Mouse (Mus musculus): Measurements from ENCODE around the gene Pikfyve. TPM values are rescaled to one million over a fixed set of nuclear protein-coding genes. Genes with fewer than 3 reads are reported as not detected.

Pikfyve gene
- total RNA-seq, 1 experiment = 30.4 TPM

GRCm38 (mm10) chr1:65312896-65313295 lies 126.4 kb downstream of the Pikfyve start:
- Histone ChIP-seq H3K27ac (ENCODE audit: insufficient read depth, low read depth, low read length, poor library complexity, severe bottlenecking) (no peak overlapping the region), H3K9me3 (ENCODE audit: control insufficient read depth, insufficient read depth, low read depth, low read length) (no peaks in the 10 kb centered on the region), H3K9ac (ENCODE audit: insufficient read depth, low read depth, low read length, poor library complexity, severe bottlenecking) (no peak overlapping the region), H3K4me3 (ENCODE audit: insufficient read depth in 1 of 2, low read depth in 1 of 2, low read length in 2 of 2, poor library complexity in 1 of 2, severe bottlenecking in 1 of 2) (no peak overlapping the region), H3K36me3 (ENCODE audit: control insufficient read depth, insufficient read depth, low read length, poor library complexity, severe bottlenecking) (no peaks in the 10 kb centered on the region), H3K4me1 (ENCODE audit: control insufficient read depth in 2 of 2, insufficient read depth in 2 of 2, low read length in 2 of 2, poor library complexity in 1 of 2) (no peaks in the 10 kb centered on the region; a peak in 1 of 4 replicates)
- in situ Hi-C loops (cut with MboI; ENCODE audit: low sequenced_read_pairs in 2 of 2, unreplicated experiment in 2 of 2) = loop anchor here (10.0 to 25.0 kb wide), 3 partner anchors 349 to 782 kb away; no protein-coding TSS in a partner anchor
- TF ChIP-seq ZNF384 (IDR thresholded peaks at IDR 0.05; ENCODE audit: low read depth, low read length) (no peak), MAFK (IDR thresholded peaks at IDR 0.05; ENCODE audit: insufficient read depth, low read depth, low read length) (no peak)
- DNase-seq (ENCODE audit: low read depth, low spot score) = no peak

- DNase-seq (ENCODE audit: low read depth, low spot score) = no peak
- H3K4me1 ChIP-seq (ENCODE audit: control insufficient read depth in 2 of 2, insufficient read depth in 2 of 2, low read length in 2 of 2, poor library complexity in 1 of 2) = no peaks in the 10 kb centered on the region; a peak in 1 of 4 replicates
- H3K36me3 ChIP-seq (ENCODE audit: control insufficient read depth, insufficient read depth, low read length, poor library complexity, severe bottlenecking) = no peaks in the 10 kb centered on the region
- TF ChIP-seq CHD2 (IDR thresholded peaks at IDR 0.05; ENCODE audit: low read depth, low read length) (no peak), MAFK (IDR thresholded peaks at IDR 0.05; ENCODE audit: insufficient read depth, low read depth, low read length) (0 out of 2 replicates have a peak, but pooled peaks have one; percentile 34)
- H3K27ac ChIP-seq (ENCODE audit: insufficient read depth, low read depth, low read length, poor library complexity, severe bottlenecking) = no peak overlapping the region
- no peaks in the 10 kb centered on the region for H3K9me3 ChIP-seq (ENCODE audit: control insufficient read depth, insufficient read depth, low read depth, low read length)
- no peak overlapping the region for H3K9ac ChIP-seq (ENCODE audit: insufficient read depth, low read depth, low read length, poor library complexity, severe bottlenecking)
- no peak overlapping the region for H3K4me3 ChIP-seq (ENCODE audit: insufficient read depth in 1 of 2, low read depth in 1 of 2, low read length in 2 of 2, poor library complexity in 1 of 2, severe bottlenecking in 1 of 2)
- in situ Hi-C loops (cut with MboI; ENCODE audit: low sequenced_read_pairs in 2 of 2, unreplicated experiment in 2 of 2) = loop anchor here (10.0 to 25.0 kb wide), 3 partner anchors 348 to 780 kb away; no protein-coding TSS in a partner anchor
Measured at GRCm38 (mm10) chr1:65314054-65315021, 127.9 kb downstream of the Pikfyve start.

- H3K4me3 ChIP-seq (ENCODE audit: insufficient read depth in 1 of 2, low read depth in 1 of 2, low read length in 2 of 2, poor library complexity in 1 of 2, severe bottlenecking in 1 of 2) = no peak overlapping the region
- TF ChIP-seq CHD2 (IDR thresholded peaks at IDR 0.05; ENCODE audit: low read depth, low read length) (no peak), MAFK (IDR thresholded peaks at IDR 0.05; ENCODE audit: insufficient read depth, low read depth, low read length) (no peak), ZNF384 (IDR thresholded peaks at IDR 0.05; ENCODE audit: low read depth, low read length) (no peak), HCFC1 (IDR thresholded peaks at IDR 0.05; ENCODE audit: borderline replicate concordance, insufficient read depth, low read length) (no peak), ZC3H11A (IDR thresholded peaks at IDR 0.05; ENCODE audit: borderline replicate concordance, low read depth, low read length) (no peak)
- no peaks in the 10 kb centered on the region for H3K36me3 ChIP-seq (ENCODE audit: control insufficient read depth, insufficient read depth, low read length, poor library complexity, severe bottlenecking)
- no peak overlapping the region for H3K9ac ChIP-seq (ENCODE audit: insufficient read depth, low read depth, low read length, poor library complexity, severe bottlenecking)
- in situ Hi-C loops (cut with MboI; ENCODE audit: low sequenced_read_pairs in 2 of 2, unreplicated experiment in 2 of 2) = loop anchor here (10.0 to 25.0 kb wide), 3 partner anchors 347 to 780 kb away; no protein-coding TSS in a partner anchor
- DNase-seq (ENCODE audit: low read depth, low spot score) = no peak
- H3K27ac ChIP-seq (ENCODE audit: insufficient read depth, low read depth, low read length, poor library complexity, severe bottlenecking) = no peak overlapping the region
- H3K9me3 ChIP-seq (ENCODE audit: control insufficient read depth, insufficient read depth, low read depth, low read length) = no peaks in the 10 kb centered on the region
- no peaks in the 10 kb centered on the region; a peak in 1 of 4 replicates for H3K4me1 ChIP-seq (ENCODE audit: control insufficient read depth in 2 of 2, insufficient read depth in 2 of 2, low read length in 2 of 2, poor library complexity in 1 of 2)
Measured at GRCm38 (mm10) chr1:65315022-65315407, 128.5 kb downstream of the Pikfyve start.

Other genes starting within 250 kb of the Pikfyve start
- 9.8 and 10.7 TPM in 2 replicates for gene Plekhm3, start 229.9 kb upstream of the Pikfyve start, total RNA-seq (2012; rRNA removed)
- gene Akr1cl, start 153.9 kb upstream of the Pikfyve start, total RNA-seq (2012; rRNA removed) = 0.37 and 1.6 TPM in 2 replicates
- gene Cryge, start 135.5 kb upstream of the Pikfyve start, total RNA-seq (2012; rRNA removed) = 0.42 and 4.3 TPM in 2 replicates
- gene Crygd, start 123.2 kb upstream of the Pikfyve start, total RNA-seq (2012; rRNA removed) = 1.6 TPM in 1 of 2 replicates, not detected in the other
- 1.3 TPM in 1 of 2 replicates, not detected in the other for gene Crygc, start 113.0 kb upstream of the Pikfyve start, total RNA-seq (2012; rRNA removed)
- 0.48 and 0.67 TPM in 2 replicates for gene Crygb, start 104.4 kb upstream of the Pikfyve start, total RNA-seq (2012; rRNA removed)
- gene Cryga, start 83.3 kb upstream of the Pikfyve start, total RNA-seq (2012; rRNA removed) = 1.5 and 2.3 TPM in 2 replicates
- 0.58 TPM in 1 of 2 replicates, not detected in the other for gene Gm28845, start 67.1 kb upstream of the Pikfyve start, total RNA-seq (2012; rRNA removed)
- 4.7 and 6.1 TPM in 2 replicates for gene D630023F18Rik, start 63.5 kb upstream of the Pikfyve start, total RNA-seq (2012; rRNA removed)
- gene Idh1, start 183 bp upstream of the Pikfyve start, total RNA-seq (2012; rRNA removed) = 25.0 and 51.1 TPM in 2 replicates
- 0.09 and 0.11 TPM in 2 replicates for gene Pth2r, start 95.4 kb downstream of the Pikfyve start, total RNA-seq (2012; rRNA removed)

Data from ES-E14 (cell line).